Mouse (Mus musculus) activated CD4-positive, CD25-positive, alpha-beta regulatory T cell (primary cell): Measurements from ENCODE around the gene Olfr319. TPM values are rescaled to one million over a fixed set of nuclear protein-coding genes. Genes with fewer than 3 reads are reported as not detected.

ENCODE experiments used
- polyA plus RNA-seq, 2 experiments: library from polyadenylated mRNA; unstranded; fragments of 100-300 nt; shearing (Covaris generic); gene quantifications; one replicate each; pipeline ENCODE4 v1.2.1; 2017

Gene Olfr319
- not detected for polyA plus RNA-seq

DNA sequence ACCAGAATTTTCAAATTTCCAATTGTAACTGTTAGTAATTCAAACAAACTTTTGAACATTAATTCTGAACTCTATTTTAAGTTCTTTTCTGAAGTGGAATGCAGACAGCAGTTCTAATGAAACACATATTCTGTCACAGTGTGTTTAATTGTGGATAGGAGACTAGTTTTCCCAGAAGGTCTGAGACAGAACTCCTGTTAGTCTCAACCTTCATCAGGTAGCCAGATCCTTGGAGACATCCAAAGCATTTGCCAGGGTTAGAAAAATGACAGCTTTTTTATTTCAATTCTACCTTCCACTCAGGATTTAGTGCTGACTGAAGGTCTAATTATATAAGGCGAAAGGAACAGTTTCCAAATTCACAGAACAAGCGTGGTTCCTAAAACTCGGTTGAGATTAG, at the start of gene Olfr319:
Gene Olfr319 (plus strand): TSS at position 301 of the 400 bp plus-strand sequence.

DNA sequence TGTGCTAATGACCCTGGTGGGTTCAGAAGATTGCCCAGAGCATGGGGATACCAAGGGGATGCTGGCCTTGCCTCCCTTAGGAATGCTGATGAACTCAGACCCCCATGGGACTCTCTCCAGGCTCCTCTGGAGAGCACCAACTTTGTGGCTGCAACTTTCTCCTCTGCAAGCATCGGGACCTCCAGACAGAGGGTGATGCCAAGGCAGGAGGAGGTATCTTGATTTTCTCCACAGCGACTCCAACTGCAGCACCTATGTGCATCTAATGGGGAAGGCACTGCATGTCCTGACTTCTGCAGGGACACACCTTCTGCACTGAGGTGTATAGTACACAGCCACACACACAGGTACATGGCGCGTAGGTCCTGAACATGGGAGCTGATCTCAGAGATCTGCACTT, 40.4 kb upstream of the Olfr319 start, which contains the start of gene Olfr322:
Gene Olfr322 (plus strand): TSS at position 187 of the 400 bp plus-strand sequence.

GRCm38 (mm10) chr11:58680799-58681198, 18.2 kb upstream of the Olfr319 start, which contains the start of gene Olfr320:
Gene Olfr320, plus strand, starts transcription at chr11:58681099.

DNA sequence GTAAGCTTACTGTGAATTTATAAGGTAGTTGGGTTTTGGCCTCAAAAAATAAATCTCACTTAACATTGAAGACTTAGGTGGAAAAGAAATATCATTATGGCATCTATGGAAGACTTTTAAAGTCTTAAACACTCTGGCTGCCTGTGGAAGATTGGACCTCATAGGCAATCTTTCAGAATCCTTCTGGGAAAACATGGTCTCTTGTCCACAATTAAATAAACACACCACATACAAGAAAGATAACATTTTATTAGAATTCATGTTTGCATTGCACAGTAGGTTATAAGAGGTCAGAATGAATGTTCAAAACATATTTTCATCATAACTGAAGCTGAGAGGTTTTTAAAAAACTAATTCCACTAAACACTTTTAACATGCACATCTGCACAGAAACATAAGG, 25.0 kb downstream of the Olfr319 start, which contains the start of gene Olfr318:
Gene Olfr318 (minus strand): TSS at position 101 of the 400 bp plus-strand sequence.

GRCm38 (mm10) chr11:58738792-58739262, 39.9 kb downstream of the Olfr319 start, which contains the start of gene Olfr317:
Gene Olfr317, minus strand, starts transcription at chr11:58739212.

DNA sequence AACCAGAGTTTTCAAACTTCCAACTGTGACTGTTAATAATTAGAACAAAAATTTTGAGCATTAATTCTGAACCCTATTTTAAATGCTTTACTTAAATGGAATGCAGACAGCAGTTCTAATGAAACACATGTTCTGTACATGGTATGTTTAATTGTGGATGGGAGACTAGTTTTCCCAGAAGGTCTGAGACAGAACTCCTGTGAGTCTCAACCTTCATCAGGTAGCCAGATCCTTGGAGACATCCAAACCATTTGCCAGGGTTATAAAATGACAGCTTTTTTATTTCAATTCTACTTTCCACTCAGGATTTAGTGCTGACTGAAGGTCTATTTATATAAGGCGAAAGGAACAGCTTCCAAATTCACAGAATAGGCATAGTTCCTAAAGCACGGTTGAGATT, 53.5 kb downstream of the Olfr319 start, which contains the start of gene Olfr316:
Gene Olfr316 (plus strand): TSS at position 301 of the 400 bp plus-strand sequence.

Other genes starting within 250 kb of the Olfr319 start
- gene Lypd9, start 246.2 kb upstream of the Olfr319 start, polyA plus RNA-seq: not detected
- gene Olfr30, start 236.9 kb upstream of the Olfr319 start, polyA plus RNA-seq: not detected
- gene Olfr332, start 206.6 kb upstream of the Olfr319 start, polyA plus RNA-seq: under 1 TPM in 1 of 2 experiments, not detected in 1; 0.10 TPM
- not detected for gene Olfr331, start 196.6 kb upstream of the Olfr319 start, polyA plus RNA-seq
- gene Olfr330, start 164.3 kb upstream of the Olfr319 start, polyA plus RNA-seq: not detected
- gene Olfr329-ps, start 152.7 kb upstream of the Olfr319 start, polyA plus RNA-seq: not detected
- not detected for gene Olfr328, start 143.5 kb upstream of the Olfr319 start, polyA plus RNA-seq
- not detected for gene Olfr224, start 128.6 kb upstream of the Olfr319 start, polyA plus RNA-seq
- gene Olfr325, start 121.4 kb upstream of the Olfr319 start, polyA plus RNA-seq: not detected
- not detected for gene Olfr324, start 104.0 kb upstream of the Olfr319 start, polyA plus RNA-seq
- gene 2210407C18Rik, start 83.1 kb upstream of the Olfr319 start, polyA plus RNA-seq: not detected
- under 1 TPM in 1 of 2 experiments, not detected in 1; 0.14 TPM for gene Olfr323, start 68.7 kb upstream of the Olfr319 start, polyA plus RNA-seq
- under 1 TPM; 0.21 to 0.43 TPM for gene Trim58, start 58.7 kb upstream of the Olfr319 start, polyA plus RNA-seq
- not detected for gene Olfr322, start 40.4 kb upstream of the Olfr319 start, polyA plus RNA-seq
- gene Olfr320, start 18.1 kb upstream of the Olfr319 start, polyA plus RNA-seq: not detected
- under 1 TPM; 0.05 to 0.11 TPM for gene Olfr318, start 24.9 kb downstream of the Olfr319 start, polyA plus RNA-seq
- not detected for gene Olfr317, start 40.0 kb downstream of the Olfr319 start, polyA plus RNA-seq
- gene Olfr316, start 53.6 kb downstream of the Olfr319 start, polyA plus RNA-seq: not detected
- under 1 TPM in 1 of 2 experiments, not detected in 1; 0.11 TPM for gene Olfr315, start 74.0 kb downstream of the Olfr319 start, polyA plus RNA-seq
- gene Olfr314, start 83.8 kb downstream of the Olfr319 start, polyA plus RNA-seq: under 1 TPM in 1 of 2 experiments, not detected in 1; 0.20 TPM
- not detected for gene Fam183b, start 102.8 kb downstream of the Olfr319 start, polyA plus RNA-seq
- not detected for gene Olfr313, start 115.8 kb downstream of the Olfr319 start, polyA plus RNA-seq
- gene Olfr312, start 130.1 kb downstream of the Olfr319 start, polyA plus RNA-seq: under 1 TPM in 1 of 2 experiments, not detected in 1; 0.29 TPM
- not detected for gene Olfr311, start 140.1 kb downstream of the Olfr319 start, polyA plus RNA-seq
- gene Gm12258, start 148.0 kb downstream of the Olfr319 start, polyA plus RNA-seq: 10 to 100 TPM in 1 of 2 experiments, 1 to 10 TPM in 1; 5.4 to 11.4 TPM
- gene 2810021J22Rik, start 168.1 kb downstream of the Olfr319 start, polyA plus RNA-seq: 1 to 10 TPM; 5.6 to 7.0 TPM
- 10 to 100 TPM in 1 of 2 experiments, 1 to 10 TPM in 1; 8.3 to 11.4 TPM for gene Zfp39, start 205.1 kb downstream of the Olfr319 start, polyA plus RNA-seq
- gene Btnl10, start 218.7 kb downstream of the Olfr319 start, polyA plus RNA-seq: under 1 TPM; 0.14 to 0.20 TPM
- 100 to 1,000 TPM; 243 to 248 TPM for gene Rnf187, start 239.8 kb downstream of the Olfr319 start, polyA plus RNA-seq
- gene Hist3h2ba, start 249.8 kb downstream of the Olfr319 start, polyA plus RNA-seq: 10 to 100 TPM; 14.4 to 22.3 TPM